Mouse (Mus musculus) intestine, postnatal 0 days (tissue): ENCODE data around the gene Olfr67. TPM values are rescaled to one million over a fixed set of nuclear protein-coding genes. Genes with fewer than 3 reads are reported as not detected.
"Not testable (repeated sequence)": the region's sequence is repeated elsewhere in the genome, so short reads cannot be mapped to it uniquely, and the experiment has no call there.

Experiments
- ATAC-seq: fragments of 200-750 bp; cut with Nextera tagmentation; 2 replicates; pipeline ENCODE4 v1.8.0; 2017; ENCODE audit warnings: mild to moderate bottlenecking, moderate TSS enrichment, moderate library complexity
- H3K27ac ChIP-seq: fragments of 300-500 bp; sonication (generic); 2 replicates; pipeline ENCODE4 v1.5.1; 2014; ENCODE audit warnings: mild to moderate bottlenecking, low read depth, low read length, moderate library complexity
- H3K27me3 ChIP-seq: fragments of 300-500 bp; sonication (generic); replicated peaks from 2 replicates; pipeline ENCODE4 v1.6.1; 2014; ENCODE audit warnings: low read length, mixed read lengths; ENCODE audit not compliant: control insufficient read depth, insufficient read depth
- H3K36me3 ChIP-seq: fragments of 300-500 bp; sonication (generic); 2 replicates; pipeline ENCODE4 v1.6.1; 2014; ENCODE audit warnings: mild to moderate bottlenecking, moderate library complexity; ENCODE audit not compliant: control insufficient read depth, insufficient read depth
- H3K4me1 ChIP-seq: fragments of 300-500 bp; sonication (generic); replicated peaks from 2 replicates; pipeline ENCODE4 v1.6.1; 2014; ENCODE audit warnings: antibody characterized with exemption, low read length, mixed read lengths; ENCODE audit not compliant: control insufficient read depth, insufficient read depth
- H3K4me2 ChIP-seq: fragments of 300-500 bp; sonication (generic); replicated peaks from 2 replicates; pipeline ENCODE4 v1.6.1; 2014; ENCODE audit warnings: low read depth, mild to moderate bottlenecking, moderate library complexity
- H3K4me3 ChIP-seq: fragments of 300-500 bp; sonication (generic); 2 replicates; pipeline ENCODE4 v1.5.1; 2014; ENCODE audit warnings: low read depth, low read length
- H3K9ac ChIP-seq: fragments of 300-500 bp; sonication (generic); 2 replicates; pipeline ENCODE4 v1.6.1; 2014; ENCODE audit warnings: mild to moderate bottlenecking, low read depth, low read length
- H3K9me3 ChIP-seq: fragments of 300-500 bp; sonication (generic); 2 replicates; pipeline ENCODE4 v1.6.1; 2016; ENCODE audit warnings: mixed run types; ENCODE audit not compliant: control insufficient read depth
- CTCF ChIP-seq: sonication (generic); IDR thresholded peaks from 2 replicates; pipeline ENCODE4 v1.5.1; 2016; ENCODE audit warnings: low read depth, mild to moderate bottlenecking, control low read depth, antibody characterized with exemption, moderate library complexity
- WGBS: fragments of 180-500 bp; shearing (Covaris S2); extraction: QIAGEN DNeasy Blood & Tissue Kit; methylation state at CpG from one replicate; pipeline ENCODE4 v1.1.7; 2014; 5-methylcytosine and 5-hydroxymethylcytosine counted together
- polyA plus RNA-seq: library from polyadenylated mRNA; unstranded; fragments of >200 nt; fragmentation: Nextera tagmentation; extraction: Ambion mirVana; gene quantifications from 2 replicates; pipeline ENCODE4 v1.2.1, GENCODE M21; 2015

The Olfr67 gene
- polyA plus RNA-seq, 1 experiment from 2014 or later = not detected

DNA sequence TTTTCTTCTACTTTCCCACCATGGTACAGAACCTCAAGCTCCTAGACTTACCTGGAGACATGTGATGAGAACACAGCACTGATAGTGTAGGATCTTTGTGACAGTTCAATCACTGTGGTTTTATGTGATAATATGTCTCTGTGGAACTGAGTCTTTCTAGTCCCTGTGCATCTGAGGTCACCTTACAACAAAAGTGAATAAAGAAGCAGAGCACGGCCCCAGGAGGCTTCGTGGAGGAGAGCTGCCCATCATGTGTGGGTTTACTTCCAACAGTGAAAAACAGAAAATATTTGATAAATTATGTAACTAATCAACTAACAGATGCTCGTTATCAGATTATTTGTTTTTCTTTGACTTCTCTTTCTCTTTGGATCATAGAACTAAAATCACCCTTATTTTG lies 12.0 kb downstream of the Olfr67 start, which contains the start of gene Olfr68:
Gene Olfr68, minus strand, starts transcription at position 101 of the 400 bp plus-strand sequence.
- no peak for TF ChIP-seq CTCF
- Histone ChIP-seq H3K9me3 (no peaks in the 10 kb centered on the region), H3K27ac (no peak within 1 kb of the TSS), H3K4me3 (no peak within 1 kb of the TSS), H3K4me2 (no peak within 1 kb of the TSS), H3K36me3 (no peaks in the 10 kb centered on the region), H3K27me3 (no peaks in the 10 kb centered on the region), H3K9ac (no peak within 1 kb of the TSS), H3K4me1 (no peaks in the 10 kb centered on the region)
- 73% methylated on average over 3 of the region's 3 CpGs for WGBS
- ATAC-seq = no peak

DNA sequence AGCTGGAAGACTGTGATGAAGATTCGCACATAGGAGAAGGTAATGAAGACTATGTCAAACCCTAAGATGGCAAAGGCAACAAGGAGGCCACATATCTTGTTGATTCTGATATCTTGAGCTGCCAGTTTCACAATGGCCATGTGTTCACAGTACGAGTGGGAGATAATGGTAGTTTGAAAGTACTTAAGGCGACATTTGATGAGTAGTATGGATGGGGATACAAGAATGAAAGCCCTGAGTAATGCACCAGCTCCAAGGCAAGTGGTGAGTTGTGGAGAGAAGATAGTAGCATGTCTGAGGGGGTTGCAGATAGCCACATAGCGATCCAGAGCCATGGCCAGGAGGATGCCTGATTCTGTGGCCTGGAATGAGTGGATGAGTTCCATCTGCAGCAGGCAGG lies 14.0 kb downstream of the Olfr67 start:
- not testable (repeated sequence) for H3K36me3 ChIP-seq, H3K4me1 ChIP-seq, H3K4me3 ChIP-seq, H3K27me3 ChIP-seq, H3K9ac ChIP-seq, H3K27ac ChIP-seq, H3K4me2 ChIP-seq, H3K9me3 ChIP-seq, ATAC-seq
- WGBS = 83% methylated on average over 3 of the region's 4 CpGs

DNA sequence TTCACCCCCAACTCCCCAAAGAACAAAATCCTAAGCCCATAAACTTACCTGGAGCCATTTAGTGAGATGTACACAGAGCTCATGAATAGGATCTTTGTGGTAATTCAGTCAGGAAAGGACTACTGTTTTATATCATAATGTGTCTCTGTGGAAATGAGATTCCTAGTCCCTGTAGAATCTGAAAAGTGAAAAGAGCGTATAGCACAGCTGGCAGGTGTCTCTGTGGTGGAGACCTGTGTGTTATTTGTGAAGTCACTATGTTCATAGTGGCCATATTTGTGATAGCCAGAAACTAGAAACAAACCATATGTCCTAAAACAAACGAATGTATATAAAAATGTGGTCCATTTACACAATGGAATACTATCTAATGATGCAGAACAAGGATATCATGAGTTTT lies 20.1 kb downstream of the Olfr67 start, which contains the start of gene Olfr69:
Gene Olfr69, minus strand, starts transcription at position 101 of the 400 bp plus-strand sequence.
- Histone ChIP-seq H3K4me1 (no peaks in the 10 kb centered on the region), H3K36me3 (no peaks in the 10 kb centered on the region), H3K4me3 (no peak within 1 kb of the TSS), H3K27ac (no peak within 1 kb of the TSS), H3K4me2 (no peak within 1 kb of the TSS), H3K27me3 (no peaks in the 10 kb centered on the region), H3K9ac (no peak within 1 kb of the TSS), H3K9me3 (no peaks in the 10 kb centered on the region)
- no peak for TF ChIP-seq CTCF
- whole genome bisulfite sequencing = 77% methylated on average over 2 of the region's 2 CpGs
- no peak for ATAC-seq

DNA sequence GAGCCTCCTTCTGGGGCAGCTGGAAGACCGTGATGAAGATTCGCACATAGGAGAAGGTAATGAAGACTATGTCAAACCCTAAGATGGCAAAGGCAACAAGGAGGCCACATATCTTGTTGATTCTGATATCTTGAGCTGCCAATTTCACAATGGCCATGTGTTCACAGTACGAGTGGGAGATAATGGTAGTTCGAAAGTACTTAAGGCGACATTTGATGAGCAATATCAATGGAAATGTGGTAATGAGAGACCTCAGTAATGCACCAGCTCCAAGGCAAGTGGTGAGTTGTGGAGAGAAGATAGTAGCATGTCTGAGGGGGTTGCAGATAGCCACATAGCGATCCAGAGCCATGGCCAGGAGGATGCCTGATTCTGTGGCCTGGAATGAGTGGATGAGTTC lies 23.9 kb downstream of the Olfr67 start:
- H3K9me3 ChIP-seq, H3K36me3 ChIP-seq, H3K4me3 ChIP-seq, H3K9ac ChIP-seq, H3K27ac ChIP-seq, H3K4me2 ChIP-seq, H3K4me1 ChIP-seq, H3K27me3 ChIP-seq, ATAC-seq: not testable (repeated sequence)
- 83% methylated on average over 5 of the region's 6 CpGs for WGBS

DNA sequence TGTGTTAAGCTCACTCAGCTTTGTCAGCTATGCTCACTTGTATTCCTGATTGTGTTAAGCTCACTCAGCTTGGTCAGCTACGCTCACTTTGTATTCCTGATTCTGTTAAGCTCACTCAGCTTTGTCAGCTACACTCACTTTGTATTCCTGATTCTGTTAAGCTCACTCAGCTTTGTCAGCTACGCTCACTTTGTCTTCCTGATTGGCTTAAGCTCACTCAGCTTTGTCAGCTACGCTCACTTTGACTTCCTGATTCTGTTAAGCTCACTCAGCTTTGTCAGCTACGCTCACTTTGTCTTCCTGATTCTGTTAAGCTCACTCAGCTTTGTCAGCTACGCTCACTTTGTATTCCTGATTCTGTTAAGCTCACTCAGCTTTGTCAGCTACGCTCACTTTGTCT lies 29.4 kb downstream of the Olfr67 start:
- not testable (repeated sequence) for ATAC-seq, H3K9ac ChIP-seq
- 81% methylated on average over 6 of the region's 6 CpGs for WGBS

DNA sequence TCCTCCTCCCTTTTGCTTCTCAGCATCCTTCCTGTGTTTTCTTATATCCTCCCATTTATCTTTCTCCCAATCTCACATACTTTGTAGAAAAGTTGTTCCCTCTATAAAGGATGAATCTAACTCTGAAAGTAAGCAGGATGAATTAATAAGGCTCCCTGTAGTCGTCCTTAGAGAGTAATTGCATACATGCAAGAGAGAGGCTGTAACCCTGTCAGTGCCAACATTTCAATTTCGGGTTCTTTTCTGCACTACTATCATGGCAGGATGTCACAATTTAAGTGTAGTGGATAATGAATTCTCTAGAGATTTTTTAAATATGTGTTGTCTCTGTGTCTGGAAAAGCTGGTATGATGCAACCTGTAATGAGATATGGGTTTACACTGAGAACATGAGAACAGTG lies 34.4 kb downstream of the Olfr67 start, which contains the start of gene Olfr630:
Gene Olfr630, minus strand, starts transcription at position 101 of the 400 bp plus-strand sequence.
- no peak within 1 kb of the TSS for H3K4me2 ChIP-seq
- H3K9me3 ChIP-seq = no peaks in the 10 kb centered on the region
- no peak for ATAC-seq
- no peaks in the 10 kb centered on the region for H3K27me3 ChIP-seq
- no peaks in the 10 kb centered on the region for H3K36me3 ChIP-seq
- WGBS = 41% methylated on average over 2 of the region's 2 CpGs
- TF ChIP-seq CTCF = no peak
- H3K4me1 ChIP-seq = no peaks in the 10 kb centered on the region
- H3K4me3 ChIP-seq = no peak within 1 kb of the TSS
- H3K27ac ChIP-seq = no peak within 1 kb of the TSS
- H3K9ac ChIP-seq = no peak within 1 kb of the TSS

More for the DNA sequence above, 29.4 kb downstream of the Olfr67 start:
- H3K27ac ChIP-seq, H3K36me3 ChIP-seq, H3K4me2 ChIP-seq, H3K27me3 ChIP-seq, H3K4me3 ChIP-seq, H3K9me3 ChIP-seq, H3K4me1 ChIP-seq: not testable (repeated sequence)

DNA sequence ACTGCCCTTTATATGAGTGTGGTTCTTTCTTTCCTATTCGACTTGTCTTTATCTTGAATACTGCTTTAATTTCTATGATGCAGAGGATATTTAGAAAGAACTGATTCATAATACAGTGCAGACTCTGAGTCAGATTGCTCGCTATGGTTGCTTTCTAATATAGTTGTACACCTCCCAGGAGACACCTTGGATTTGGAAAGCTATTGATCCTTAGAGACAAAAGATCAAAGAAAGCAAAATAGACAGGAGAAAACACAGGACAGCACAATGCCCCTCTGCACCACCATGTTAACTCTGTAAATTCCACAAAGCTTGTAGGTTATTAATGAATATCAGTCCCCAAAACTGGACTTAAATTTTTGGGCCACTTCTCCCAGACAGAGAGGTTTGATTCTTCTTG lies 46.8 kb downstream of the Olfr67 start, which contains the start of gene Olfr629:
Gene Olfr629, minus strand, starts transcription at position 101 of the 400 bp plus-strand sequence.
- 83% methylated on average over 2 of the region's 2 CpGs for WGBS
- Histone ChIP-seq H3K4me1 (no peaks in the 10 kb centered on the region), H3K4me3 (no peak within 1 kb of the TSS), H3K27ac (no peak within 1 kb of the TSS), H3K27me3 (no peaks in the 10 kb centered on the region), H3K9ac (no peak within 1 kb of the TSS), H3K36me3 (no peaks in the 10 kb centered on the region), H3K4me2 (no peak within 1 kb of the TSS), H3K9me3 (no peaks in the 10 kb centered on the region)
- no peak for ATAC-seq
- TF ChIP-seq CTCF = no peak

Other genes starting within 250 kb of the Olfr67 start
- not detected in 2 replicates for gene Olfr612, start 249.1 kb downstream of the Olfr67 start, polyA plus RNA-seq
- gene Olfr613, start 243.7 kb downstream of the Olfr67 start, polyA plus RNA-seq = not detected in 2 replicates
- not detected in 2 replicates for gene Olfr615, start 235.7 kb downstream of the Olfr67 start, polyA plus RNA-seq
- gene Olfr616, start 222.7 kb downstream of the Olfr67 start, polyA plus RNA-seq = not detected in 2 replicates
- gene Olfr617, start 218.8 kb downstream of the Olfr67 start, polyA plus RNA-seq = not detected in 2 replicates
- not detected in 2 replicates for gene Olfr618, start 201.7 kb downstream of the Olfr67 start, polyA plus RNA-seq
- gene Olfr619, start 191.2 kb downstream of the Olfr67 start, polyA plus RNA-seq = not detected in 2 replicates
- gene Olfr620, start 179.3 kb downstream of the Olfr67 start, polyA plus RNA-seq = not detected in 2 replicates
- gene Olfr622, start 149.1 kb downstream of the Olfr67 start, polyA plus RNA-seq = not detected in 2 replicates
- gene Olfr623, start 128.1 kb downstream of the Olfr67 start, polyA plus RNA-seq = not detected in 2 replicates
- gene Olfr624, start 120.6 kb downstream of the Olfr67 start, polyA plus RNA-seq = 0.09 TPM in 2 replicates
- not detected in 2 replicates for gene Olfr625-ps1, start 109.1 kb downstream of the Olfr67 start, polyA plus RNA-seq
- not detected in 2 replicates for gene Olfr243, start 77.2 kb downstream of the Olfr67 start, polyA plus RNA-seq
- not detected in 2 replicates for gene Olfr628, start 61.4 kb downstream of the Olfr67 start, polyA plus RNA-seq
- gene Olfr629, start 46.9 kb downstream of the Olfr67 start, polyA plus RNA-seq = not detected in 2 replicates
- gene Olfr630, start 34.5 kb downstream of the Olfr67 start, polyA plus RNA-seq = not detected in 2 replicates
- gene Olfr69, start 20.2 kb downstream of the Olfr67 start, polyA plus RNA-seq = not detected in 2 replicates
- not detected in 2 replicates for gene Olfr68, start 12.1 kb downstream of the Olfr67 start, polyA plus RNA-seq
- gene Hbb-bt, start 22.2 kb upstream of the Olfr67 start, polyA plus RNA-seq = 164 and 228 TPM in 2 replicates
- 726 and 1,073 TPM in 2 replicates for gene Hbb-bs, start 36.3 kb upstream of the Olfr67 start, polyA plus RNA-seq
- gene Hbb-bh2, start 48.7 kb upstream of the Olfr67 start, polyA plus RNA-seq = not detected in 2 replicates
- not detected in 2 replicates for gene Hbb-bh1, start 51.3 kb upstream of the Olfr67 start, polyA plus RNA-seq
- 0.52 TPM in 1 of 2 replicates, not detected in the other for gene Hbb-y, start 61.4 kb upstream of the Olfr67 start, polyA plus RNA-seq
- gene Olfr66, start 94.4 kb upstream of the Olfr67 start, polyA plus RNA-seq = not detected in 2 replicates
- gene Olfr64, start 102.7 kb upstream of the Olfr67 start, polyA plus RNA-seq = not detected in 2 replicates
- not detected in 2 replicates for gene Olfr65, start 111.7 kb upstream of the Olfr67 start, polyA plus RNA-seq
- not detected in 2 replicates for gene Olfr631, start 137.0 kb upstream of the Olfr67 start, polyA plus RNA-seq
- gene Olfr632, start 142.5 kb upstream of the Olfr67 start, polyA plus RNA-seq = not detected in 2 replicates
- gene Olfr633, start 152.6 kb upstream of the Olfr67 start, polyA plus RNA-seq = not detected in 2 replicates
- not detected in 2 replicates for gene Olfr635, start 179.3 kb upstream of the Olfr67 start, polyA plus RNA-seq
- gene Olfr638, start 206.9 kb upstream of the Olfr67 start, polyA plus RNA-seq = not detected in 2 replicates
- gene Olfr639, start 225.5 kb upstream of the Olfr67 start, polyA plus RNA-seq = not detected in 2 replicates
- gene Olfr640, start 233.8 kb upstream of the Olfr67 start, polyA plus RNA-seq = not detected in 2 replicates
- gene Olfr641, start 243.6 kb upstream of the Olfr67 start, polyA plus RNA-seq = not detected in 2 replicates